In the genomic region with DNA sequence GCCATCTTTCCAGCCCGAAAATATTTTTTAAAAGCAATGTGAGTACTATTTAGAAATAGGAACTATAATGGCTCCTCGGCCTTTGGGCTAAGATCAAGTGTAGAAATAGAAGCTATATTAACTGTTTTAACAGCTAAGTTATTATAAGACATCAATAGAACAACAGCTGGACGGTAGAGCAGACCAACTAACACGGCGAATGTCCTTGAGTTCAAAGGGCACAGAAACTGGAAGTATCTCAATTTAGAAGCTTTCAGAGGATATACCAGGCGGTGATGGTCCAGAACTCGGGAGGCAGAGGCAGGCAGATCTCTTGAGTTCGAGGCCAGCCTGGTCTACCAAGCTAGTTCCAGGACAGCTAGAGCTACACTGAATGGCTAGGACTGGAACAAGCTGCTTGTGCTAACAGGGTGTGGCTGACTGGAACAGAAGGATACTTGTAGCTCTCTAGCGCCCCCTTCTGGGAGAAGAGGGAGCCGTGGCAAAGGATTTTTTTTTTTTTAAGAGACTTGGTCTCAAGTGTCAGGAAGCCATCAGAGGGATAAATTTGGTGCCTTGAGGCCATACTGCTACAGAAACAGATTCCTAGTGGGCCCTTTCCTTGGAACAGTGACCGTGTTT, we compare ENCODE assay signal across 9 mouse cellular contexts. TPM values are rescaled to one million over a fixed set of nuclear protein-coding genes. Genes with fewer than 3 reads are reported as not detected.
DNase-seq lines count a peak whose midpoint lies in the region; ATAC-seq and TF ChIP-seq lines count a peak whose summit lies in the region.
"Had no signal": no experiment of that assay in that cellular context is flagged by ENCODE, and none has a peak within 500 bp of the region (broad histone marks: within the 10 kb centered on the region; RNA-seq: fewer than 3 reads in every experiment).

No protein-coding gene starts in this region.

- no peak overlapping the region for H3K4me2 ChIP-seq in limb, embryonic 14.5 days (replicated peaks; ENCODE audit: low read depth, low read length, severe bottlenecking)
- no peak overlapping the region for H3K4me2 ChIP-seq in neural tube, embryonic 12.5 days (replicated peaks)

- no peak overlapping the region for H3K9ac ChIP-seq in limb, embryonic 14.5 days (ENCODE audit: low read depth, low read length, severe bottlenecking)
- H3K9ac ChIP-seq in neural tube, embryonic 12.5 days, result no peak overlapping the region

- H3K27me3 ChIP-seq in limb, embryonic 14.5 days (ENCODE audit: control insufficient read depth, insufficient read depth, low read length), result no peaks in the 10 kb centered on the region
- H3K27me3 ChIP-seq in neural tube, embryonic 12.5 days (replicated peaks), result no peaks in the 10 kb centered on the region

- H3K27ac ChIP-seq in limb, embryonic 14.5 days (replicated peaks; ENCODE audit: low read depth, low read length), result no peak overlapping the region
- no peak overlapping the region for H3K27ac ChIP-seq in neural tube, embryonic 12.5 days

- no peaks in the 10 kb centered on the region for H3K4me1 ChIP-seq in limb, embryonic 14.5 days (ENCODE audit: control insufficient read depth, insufficient read depth, low read length)
- no peaks in the 10 kb centered on the region; the same call in 1 of the 2 replicates for H3K4me1 ChIP-seq in neural tube, embryonic 12.5 days

- peak; percentile 25 for DNase-seq in ovary, adult 18-20 months (ENCODE audit: low spot score)
- no peak for DNase-seq in ovary, postnatal 10 days (ENCODE audit: low spot score)
- peak; percentile 11 to 58 for DNase-seq in adrenal gland, postnatal 4 days (ENCODE audit: low spot score in 2 of 2)
- peak; percentile 87 for DNase-seq in induced T-regulatory cell, adult 2 months (ENCODE audit: low read depth)
- DNase-seq in limb, embryonic 14.5 days (ENCODE audit: low spot score), result peak; percentile 62
- peak; percentile 83 for DNase-seq in thymus, postnatal 0 days (ENCODE audit: low spot score)

- H3K9me3 ChIP-seq in limb, embryonic 14.5 days (ENCODE audit: control insufficient read depth, low read length), result no peaks in the 10 kb centered on the region
- no peaks in the 10 kb centered on the region for H3K9me3 ChIP-seq in neural tube, embryonic 12.5 days

- no peak for TF ChIP-seq POLR2A in limb, embryonic 14.5 days (IDR thresholded peaks at IDR 0.05; ENCODE audit: borderline replicate concordance, extremely low read depth, insufficient read depth, insufficient read length)

- peak; percentile 53 for ATAC-seq in erythroblast, adult 5-6 weeks (replicated peaks; ENCODE audit: low FRiP score, poor library complexity, severe bottlenecking)
- no peak for ATAC-seq in limb, embryonic 14.5 days (ENCODE audit: low FRiP score, low read depth)
- peak; percentile 50; the same call in 1 of the 2 replicates for ATAC-seq in neural tube, embryonic 12.5 days (ENCODE audit: low FRiP score, low read depth)

- 70% methylated on average over 11 of the region's 11 CpGs for WGBS in limb, embryonic 14.5 days
- WGBS in neural tube, embryonic 12.5 days, result 76% methylated on average over 11 of the region's 11 CpGs

- H3K36me3 ChIP-seq in limb, embryonic 14.5 days (ENCODE audit: control insufficient read depth, insufficient read depth, low read length), result peaks cover 55% of the 10 kb centered on the region
- H3K36me3 ChIP-seq in neural tube, embryonic 12.5 days, result peaks cover 28% of the 10 kb centered on the region

- no peak overlapping the region for H3K4me3 ChIP-seq in limb, embryonic 14.5 days (replicated peaks; ENCODE audit: low read length)
- H3K4me3 ChIP-seq in neural tube, embryonic 12.5 days, result no peak overlapping the region

RNA-seq across cellular contexts. Expression of gene Haao, which starts 39.9 kb away (rescaled TPM):
- 10 to 100 TPM in 1 of 2 experiments, 1 to 10 TPM in 1; 1.3 to 12.9 TPM for total RNA-seq in adrenal gland, postnatal 4 days (2021)
- total RNA-seq in erythroblast, adult 5-6 weeks (2015; ENCODE audit: low replicate concordance), result 9.6 and 13.3 TPM in 2 replicates
- total RNA-seq in erythroblast, adult 5-6 weeks (2017; ENCODE audit: low replicate concordance), result 1.4 and 3.7 TPM in 2 replicates
- 0.92 and 1.2 TPM in 2 replicates for polyA plus RNA-seq in limb, embryonic 14.5 days (2012; rRNA removed)
- polyA plus RNA-seq in limb, embryonic 14.5 days (2014; fragmentation: Nextera tagmentation; extraction: Ambion mirVana), result 1.3 and 2.0 TPM in 2 replicates
- polyA plus RNA-seq in neural tube, embryonic 12.5 days (2016; fragmentation: Nextera tagmentation; extraction: Ambion mirVana), result not detected in 2 replicates
- 5.6 and 5.9 TPM in 2 replicates for polyA plus RNA-seq in thymus, postnatal 0 days (2015; fragmentation: Nextera tagmentation; extraction: Ambion mirVana)
- total RNA-seq: gastrocnemius, postnatal 36 days had no signal
